Mouse (Mus musculus): ENCODE measurements around the gene Ccdc9. TPM values are rescaled to one million over a fixed set of nuclear protein-coding genes. Genes with fewer than 3 reads are reported as not detected.
"Not testable (repeated sequence)": the region's sequence is repeated elsewhere in the genome, so short reads cannot be mapped to it uniquely, and the experiment has no call there.

Gene Ccdc9
- polyA plus RNA-seq, 1 experiment from 2014 or later, result 22.1 TPM

DNA sequence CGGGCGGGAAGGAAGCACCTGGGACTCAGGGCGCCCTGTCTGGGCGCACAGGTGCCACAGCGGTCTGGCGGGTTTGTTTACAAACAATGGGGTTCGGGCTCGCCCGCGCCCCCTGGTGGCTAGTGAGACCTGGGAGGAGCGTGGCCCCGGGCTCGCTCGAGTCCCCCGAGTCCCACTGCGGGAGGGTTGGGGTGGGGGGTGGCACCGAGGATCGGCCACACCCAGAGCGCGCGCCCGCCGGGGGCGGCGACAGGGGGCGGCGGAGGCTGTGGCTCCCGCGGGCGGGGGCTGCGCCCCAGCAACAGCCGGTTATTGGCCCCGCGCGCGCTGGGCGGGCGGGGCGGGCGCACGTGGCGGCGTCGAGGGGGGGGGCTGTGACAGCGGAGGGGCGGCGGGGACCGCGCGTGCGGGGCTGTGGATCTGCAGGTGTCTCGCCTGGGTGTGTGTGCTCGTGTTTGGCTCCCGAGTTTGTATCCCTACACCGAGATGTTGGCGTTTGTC lies 23.5 kb upstream of the Ccdc9 start:
- Histone ChIP-seq H3K4me1 (ENCODE audit: control insufficient read depth, insufficient read depth, low read length) (peaks cover 41% of the 10 kb centered on the region), H3K27ac (ENCODE audit: low read length) (peak overlapping the region; percentile 75), H3K36me3 (ENCODE audit: control insufficient read depth, insufficient read depth, low read length) (no peaks in the 10 kb centered on the region), H3K4me2 (ENCODE audit: low read length) (peak overlapping the region; percentile 97), H3K9ac (ENCODE audit: low read depth, low read length) (peak overlapping the region; percentile 81), H3K27me3 (ENCODE audit: control insufficient read depth, insufficient read depth, low read depth, low read length) (no peaks in the 10 kb centered on the region), H3K9me3 (replicated peaks; ENCODE audit: control insufficient read depth, low read length, poor library complexity, severe bottlenecking) (no peaks in the 10 kb centered on the region), H3K4me3 (ENCODE audit: low read depth, low read length) (peak overlapping the region; percentile 78)
- peak; percentile 9 for ATAC-seq
- WGBS, result under 1% methylated on average over 27 of the region's 56 CpGs

DNA sequence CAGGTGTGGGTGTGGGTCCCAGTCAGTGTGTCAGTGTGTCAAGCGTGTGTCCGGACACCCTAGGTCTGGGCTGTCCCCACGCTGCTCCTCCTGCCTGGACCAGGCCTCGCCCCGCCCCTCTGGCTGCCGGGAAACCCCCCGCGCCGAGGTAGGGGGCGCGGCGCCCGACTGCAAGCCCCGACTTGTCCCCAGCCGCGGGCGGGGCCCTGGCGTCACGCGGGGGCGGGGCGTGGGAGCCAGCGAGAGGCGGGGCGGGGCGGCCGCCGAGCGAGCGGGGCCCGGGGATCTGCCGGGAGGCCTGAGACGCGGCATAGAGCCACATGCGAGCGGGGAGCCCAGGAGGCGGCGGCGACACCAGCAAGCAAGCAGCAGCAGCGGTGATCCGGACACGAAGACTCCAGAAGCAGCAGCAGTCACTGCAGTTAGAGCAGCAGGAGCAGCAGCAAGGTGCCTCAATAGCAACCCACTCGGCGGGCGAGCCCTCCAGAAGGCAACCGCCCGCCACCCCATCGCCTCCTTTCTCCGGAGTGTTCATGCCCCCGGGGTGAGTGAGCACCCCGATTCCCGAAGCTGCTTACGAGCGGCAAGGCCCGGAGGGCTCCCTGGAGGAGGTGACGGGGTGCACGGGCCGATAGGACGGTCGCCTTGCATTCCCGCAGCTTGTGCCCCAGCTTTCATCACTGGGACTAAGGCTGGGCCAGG lies 22.9 kb upstream of the Ccdc9 start:
- H3K27ac ChIP-seq (ENCODE audit: low read length), result peak overlapping the region; percentile 75
- no peaks in the 10 kb centered on the region for H3K27me3 ChIP-seq (ENCODE audit: control insufficient read depth, insufficient read depth, low read depth, low read length)
- no peaks in the 10 kb centered on the region for H3K9me3 ChIP-seq (replicated peaks; ENCODE audit: control insufficient read depth, low read length, poor library complexity, severe bottlenecking)
- peaks cover 38% of the 10 kb centered on the region for H3K4me1 ChIP-seq (ENCODE audit: control insufficient read depth, insufficient read depth, low read length)
- ATAC-seq, result peak; percentile 22; the same call in 1 of the 2 replicates
- peak overlapping the region; percentile 78 for H3K4me3 ChIP-seq (ENCODE audit: low read depth, low read length)
- peak overlapping the region; percentile 81 for H3K9ac ChIP-seq (ENCODE audit: low read depth, low read length)
- H3K4me2 ChIP-seq (ENCODE audit: low read length), result peak overlapping the region; percentile 97
- no peaks in the 10 kb centered on the region for H3K36me3 ChIP-seq (ENCODE audit: control insufficient read depth, insufficient read depth, low read length)
- WGBS, result under 1% methylated on average over 43 of the region's 61 CpGs

DNA sequence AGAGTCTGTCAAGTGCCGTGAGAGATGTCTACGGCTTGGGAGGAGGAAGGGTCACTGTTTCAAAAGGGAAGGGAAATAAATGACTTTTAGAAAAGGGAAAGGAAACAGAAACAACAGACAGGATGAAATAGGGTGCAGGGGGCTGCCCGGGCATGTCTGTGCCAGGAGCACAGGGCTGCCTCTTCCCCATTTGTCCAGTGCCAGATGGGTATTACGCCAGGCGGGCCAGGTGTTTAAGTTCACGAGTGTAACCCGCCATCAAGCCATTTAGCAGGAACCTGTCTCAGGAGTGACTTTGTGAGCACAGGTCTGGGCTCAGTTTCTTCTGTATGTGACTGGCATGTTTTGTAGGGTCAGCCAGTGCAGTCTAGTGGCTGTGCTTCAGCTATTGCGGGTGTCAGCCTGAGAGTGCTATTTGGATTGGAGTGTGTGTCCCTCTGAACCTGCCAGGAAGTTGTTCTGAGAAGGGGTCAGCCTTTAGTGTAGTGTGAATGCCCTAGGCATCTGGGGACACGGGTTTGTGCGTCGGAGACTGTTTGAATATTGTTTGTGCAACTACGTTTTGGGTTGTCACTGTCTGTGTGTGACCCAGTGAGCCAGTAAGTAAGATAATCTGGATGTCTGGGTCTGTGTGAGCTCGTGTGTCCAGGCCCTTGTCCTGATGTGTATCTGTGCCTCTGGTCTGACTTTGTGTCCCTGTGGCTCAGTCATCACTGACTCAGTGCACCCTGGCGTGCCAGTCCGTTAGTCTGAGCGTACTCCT lies 22.1 kb upstream of the Ccdc9 start:
- Histone ChIP-seq H3K4me3 (ENCODE audit: low read depth, low read length) (peak overlapping the region; percentile 78), H3K9ac (ENCODE audit: low read depth, low read length) (peak overlapping the region; percentile 81), H3K27me3 (ENCODE audit: control insufficient read depth, insufficient read depth, low read depth, low read length) (no peaks in the 10 kb centered on the region), H3K36me3 (ENCODE audit: control insufficient read depth, insufficient read depth, low read length) (no peaks in the 10 kb centered on the region), H3K4me1 (ENCODE audit: control insufficient read depth, insufficient read depth, low read length) (peaks cover 33% of the 10 kb centered on the region), H3K27ac (ENCODE audit: low read length) (peak overlapping the region; percentile 14), H3K9me3 (replicated peaks; ENCODE audit: control insufficient read depth, low read length, poor library complexity, severe bottlenecking) (no peaks in the 10 kb centered on the region), H3K4me2 (ENCODE audit: low read length) (peak overlapping the region; percentile 97)
- ATAC-seq, result no peak
- 47% methylated on average over 16 of the region's 16 CpGs for WGBS

- Histone ChIP-seq H3K4me2 (ENCODE audit: low read length) (peak within 1 kb of the TSS; percentile 97), H3K4me1 (ENCODE audit: control insufficient read depth, insufficient read depth, low read length) (peaks cover 27% of the 10 kb centered on the region), H3K4me3 (ENCODE audit: low read depth, low read length) (peak within 1 kb of the TSS; percentile 78), H3K27ac (ENCODE audit: low read length) (peak within 1 kb of the TSS; percentile 14), H3K9ac (ENCODE audit: low read depth, low read length) (peak within 1 kb of the TSS; percentile 81)
- H3K9me3 ChIP-seq (replicated peaks; ENCODE audit: control insufficient read depth, low read length, poor library complexity, severe bottlenecking); ATAC-seq; H3K27me3 ChIP-seq (ENCODE audit: control insufficient read depth, insufficient read depth, low read depth, low read length); H3K36me3 ChIP-seq (ENCODE audit: control insufficient read depth, insufficient read depth, low read length): not testable (repeated sequence)
- 72% methylated on average over 1 of the region's 1 CpGs for WGBS
These were observed 21.5 kb upstream of the Ccdc9 start, which contains the start of gene Bbc3 for GRCm38 (mm10) chr7:16308093-16308492. Bbc3 (plus strand) TSS chr7:16308393.

DNA sequence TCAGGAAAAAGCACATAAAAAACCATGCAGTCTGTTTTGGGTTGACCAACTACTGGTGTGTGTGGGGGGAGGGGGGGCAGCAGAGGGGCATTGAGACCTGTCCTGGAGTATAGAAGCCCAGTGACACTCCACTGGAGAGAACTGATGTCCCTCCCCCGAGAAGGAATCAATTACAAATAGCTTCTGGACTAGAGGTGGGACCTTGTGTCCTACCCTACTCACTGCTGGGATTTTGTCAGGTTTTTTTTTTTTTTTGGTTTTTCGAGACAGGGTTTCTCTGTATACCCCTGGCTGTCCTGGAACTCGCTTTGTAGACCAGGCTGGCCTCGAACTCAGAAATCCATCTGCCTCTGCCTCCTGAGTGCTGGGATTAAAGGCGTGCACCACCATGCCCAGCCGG lies 20.5 kb upstream of the Ccdc9 start:
- not testable (repeated sequence) for H3K9ac ChIP-seq (ENCODE audit: low read depth, low read length); H3K27ac ChIP-seq (ENCODE audit: low read length); H3K27me3 ChIP-seq (ENCODE audit: control insufficient read depth, insufficient read depth, low read depth, low read length); H3K36me3 ChIP-seq (ENCODE audit: control insufficient read depth, insufficient read depth, low read length); H3K4me2 ChIP-seq (ENCODE audit: low read length); H3K4me3 ChIP-seq (ENCODE audit: low read depth, low read length); ATAC-seq; H3K9me3 ChIP-seq (replicated peaks; ENCODE audit: control insufficient read depth, low read length, poor library complexity, severe bottlenecking)
- WGBS, result 72% methylated on average over 6 of the region's 6 CpGs
- H3K4me1 ChIP-seq (ENCODE audit: control insufficient read depth, insufficient read depth, low read length), result peaks cover 17% of the 10 kb centered on the region

- no peaks in the 10 kb centered on the region for H3K27me3 ChIP-seq (ENCODE audit: control insufficient read depth, insufficient read depth, low read depth, low read length)
- H3K9me3 ChIP-seq (replicated peaks; ENCODE audit: control insufficient read depth, low read length, poor library complexity, severe bottlenecking), result no peaks in the 10 kb centered on the region
- peaks cover 36% of the 10 kb centered on the region for H3K4me1 ChIP-seq (ENCODE audit: control insufficient read depth, insufficient read depth, low read length)
- peak overlapping the region; percentile 50 for H3K4me3 ChIP-seq (ENCODE audit: low read depth, low read length)
- H3K4me2 ChIP-seq (ENCODE audit: low read length), result peak overlapping the region; percentile 85
- ATAC-seq, result peak; percentile 95
- WGBS, result 1% methylated on average over 51 of the region's 52 CpGs
- H3K36me3 ChIP-seq (ENCODE audit: control insufficient read depth, insufficient read depth, low read length), result no peaks in the 10 kb centered on the region
- H3K27ac ChIP-seq (ENCODE audit: low read length), result peak overlapping the region; percentile 76
- peak overlapping the region; percentile 68 for H3K9ac ChIP-seq (ENCODE audit: low read depth, low read length)
These were observed 12.9 kb upstream of the Ccdc9 start for GRCm38 (mm10) chr7:16299419-16300035.

GRCm38 (mm10) chr7:16298927-16299326 lies 12.3 kb upstream of the Ccdc9 start:
- H3K4me2 ChIP-seq (ENCODE audit: low read length), result peak overlapping the region; percentile 85
- 82% methylated on average over 5 of the region's 5 CpGs for WGBS
- no peaks in the 10 kb centered on the region for H3K9me3 ChIP-seq (replicated peaks; ENCODE audit: control insufficient read depth, low read length, poor library complexity, severe bottlenecking)
- H3K9ac ChIP-seq (ENCODE audit: low read depth, low read length), result peak overlapping the region; percentile 68; the same call in 1 of the 2 replicates
- H3K4me3 ChIP-seq (ENCODE audit: low read depth, low read length), result peak overlapping the region; percentile 50
- peaks cover 38% of the 10 kb centered on the region for H3K4me1 ChIP-seq (ENCODE audit: control insufficient read depth, insufficient read depth, low read length)
- H3K27me3 ChIP-seq (ENCODE audit: control insufficient read depth, insufficient read depth, low read depth, low read length), result no peaks in the 10 kb centered on the region
- H3K36me3 ChIP-seq (ENCODE audit: control insufficient read depth, insufficient read depth, low read length), result no peaks in the 10 kb centered on the region
- no peak for ATAC-seq
- peak overlapping the region; percentile 69 for H3K27ac ChIP-seq (ENCODE audit: low read length)

- Histone ChIP-seq H3K9ac (ENCODE audit: low read depth, low read length) (no peak overlapping the region), H3K4me3 (ENCODE audit: low read depth, low read length) (no peak overlapping the region), H3K4me1 (ENCODE audit: control insufficient read depth, insufficient read depth, low read length) (peaks cover 38% of the 10 kb centered on the region), H3K9me3 (replicated peaks; ENCODE audit: control insufficient read depth, low read length, poor library complexity, severe bottlenecking) (no peaks in the 10 kb centered on the region), H3K27ac (ENCODE audit: low read length) (no peak overlapping the region), H3K4me2 (ENCODE audit: low read length) (no peak overlapping the region), H3K36me3 (ENCODE audit: control insufficient read depth, insufficient read depth, low read length) (no peaks in the 10 kb centered on the region), H3K27me3 (ENCODE audit: control insufficient read depth, insufficient read depth, low read depth, low read length) (no peaks in the 10 kb centered on the region)
- ATAC-seq, result no peak
- WGBS, result 80% methylated on average over 2 of the region's 2 CpGs
These were observed 11.0 kb upstream of the Ccdc9 start for GRCm38 (mm10) chr7:16297616-16298015.
